Mouse (Mus musculus) neural tube, embryonic 13.5 days (tissue): Measurements from ENCODE around the gene Sub1. TPM values are rescaled to one million over a fixed set of nuclear protein-coding genes. Genes with fewer than 3 reads are reported as not detected.

Source experiments
- ATAC-seq: fragments of 200-750 bp; cut with Nextera tagmentation; 2 replicates; pipeline ENCODE4 v1.8.0; 2017; ENCODE audit warnings: low read depth, mild to moderate bottlenecking, moderate TSS enrichment, moderate library complexity
- H3K27ac ChIP-seq: fragments of 300-500 bp; sonication (generic); replicated peaks from 2 replicates; pipeline ENCODE4 v1.5.1; 2015; ENCODE audit warnings: moderate library complexity, mild to moderate bottlenecking, inconsistent platforms
- H3K27me3 ChIP-seq: fragments of 300-500 bp; sonication (generic); 2 replicates; pipeline ENCODE4 v1.6.1; 2015; ENCODE audit warnings: mild to moderate bottlenecking, inconsistent platforms
- H3K36me3 ChIP-seq: fragments of 300-500 bp; sonication (generic); 2 replicates; pipeline ENCODE4 v1.6.1; 2015; ENCODE audit warnings: mild to moderate bottlenecking, inconsistent platforms
- H3K4me1 ChIP-seq: fragments of 300-500 bp; sonication (generic); replicated peaks from 2 replicates; pipeline ENCODE4 v1.6.1; 2015; ENCODE audit warnings: inconsistent platforms
- H3K4me2 ChIP-seq: fragments of 300-500 bp; sonication (generic); 2 replicates; pipeline ENCODE4 v1.6.1; 2015; ENCODE audit warnings: inconsistent platforms, mild to moderate bottlenecking, moderate library complexity
- H3K4me3 ChIP-seq: fragments of 300-500 bp; sonication (generic); 2 replicates; pipeline ENCODE4 v1.5.1; 2015; ENCODE audit warnings: mild to moderate bottlenecking, inconsistent platforms
- H3K9ac ChIP-seq: fragments of 300-500 bp; sonication (generic); 2 replicates; pipeline ENCODE4 v1.6.1; 2015; ENCODE audit warnings: moderate library complexity, mild to moderate bottlenecking, inconsistent platforms
- H3K9me3 ChIP-seq: fragments of 300-500 bp; sonication (generic); 2 replicates; pipeline ENCODE4 v1.6.1; 2016; ENCODE audit warnings: inconsistent platforms
- WGBS: fragments of 180-500 bp; shearing (Covaris S2); methylation state at CpG from one replicate; pipeline ENCODE4 v1.1.7; 2015; 5-methylcytosine and 5-hydroxymethylcytosine counted together
- polyA plus RNA-seq: library from polyadenylated mRNA; unstranded; fragments of >200 nt; fragmentation: Nextera tagmentation; extraction: Ambion mirVana; gene quantifications from 2 replicates; pipeline ENCODE4 v1.2.1, GENCODE M21; 2015

The Sub1 gene
- polyA plus RNA-seq, 1 experiment from 2014 or later, result 666 TPM

DNA sequence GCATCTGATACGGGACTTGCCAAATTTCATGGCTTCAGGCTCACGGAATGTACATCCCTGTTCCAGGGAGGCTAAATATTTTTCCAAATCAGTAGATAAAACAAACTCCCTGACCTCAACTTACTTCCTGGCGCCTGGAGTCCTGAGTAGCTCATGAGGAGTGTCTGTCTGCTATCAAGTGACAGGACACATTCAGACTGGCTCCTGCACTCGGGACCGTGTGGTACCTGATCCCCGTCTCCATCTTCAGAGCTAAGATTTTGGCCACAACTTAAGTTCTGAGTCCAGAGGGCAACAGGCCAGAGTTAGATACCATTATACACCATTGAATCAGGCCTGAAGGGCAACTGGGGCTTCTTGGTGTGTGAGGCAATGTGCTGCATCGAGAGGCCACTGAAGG lies 40.7 kb downstream of the Sub1 start:
- no peaks in the 10 kb centered on the region for H3K4me1 ChIP-seq
- no peak for ATAC-seq
- H3K4me3 ChIP-seq, result no peak overlapping the region
- H3K27ac ChIP-seq, result no peak overlapping the region
- H3K9me3 ChIP-seq, result no peaks in the 10 kb centered on the region
- H3K27me3 ChIP-seq, result no peaks in the 10 kb centered on the region
- H3K4me2 ChIP-seq, result no peak overlapping the region
- 88% methylated on average over 7 of the region's 7 CpGs for WGBS
- H3K9ac ChIP-seq, result no peak overlapping the region
- no peaks in the 10 kb centered on the region for H3K36me3 ChIP-seq

DNA sequence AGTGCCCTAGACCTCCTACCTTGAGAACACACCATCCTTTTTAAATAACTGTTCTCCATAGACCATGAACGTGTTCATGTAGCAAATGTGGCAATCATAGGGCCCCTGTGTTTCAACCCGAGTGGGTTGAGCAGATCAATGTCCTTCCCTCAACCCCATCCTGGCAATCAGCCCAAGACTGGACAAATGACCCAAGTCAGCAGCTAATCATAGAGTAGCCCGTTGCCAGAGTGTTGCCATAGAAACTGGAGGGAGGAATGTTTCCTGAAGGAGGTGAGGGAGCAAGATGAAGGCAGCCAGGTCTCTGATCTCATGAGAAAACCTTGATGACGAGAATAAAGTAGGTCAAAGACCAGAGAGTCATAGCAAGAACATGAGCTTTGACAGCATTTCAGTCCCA lies 42.6 kb downstream of the Sub1 start:
- whole genome bisulfite sequencing, result 62% methylated on average over 4 of the region's 4 CpGs

DNA sequence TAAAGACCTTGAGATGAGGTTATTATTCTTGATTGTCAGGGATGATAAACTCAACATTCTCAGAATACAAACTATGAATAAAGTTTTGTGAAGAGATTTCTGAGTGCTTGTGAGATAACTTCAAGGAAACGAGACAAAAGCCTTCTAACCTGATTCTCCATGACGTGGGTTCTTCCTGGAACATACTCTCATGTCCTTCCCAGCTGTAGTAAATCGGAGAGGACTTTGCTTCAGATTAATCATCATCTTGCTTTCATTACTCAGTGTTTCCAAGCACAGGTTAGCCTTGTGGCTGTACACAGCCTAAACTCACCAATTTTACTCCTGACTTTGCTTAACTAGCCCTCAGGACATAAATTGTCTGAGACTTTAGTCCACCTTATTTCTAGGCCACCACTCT lies 44.6 kb downstream of the Sub1 start:
- no peaks in the 10 kb centered on the region for H3K4me1 ChIP-seq
- no peak overlapping the region for H3K9ac ChIP-seq
- no peaks in the 10 kb centered on the region for H3K9me3 ChIP-seq
- ATAC-seq, result no peak
- no peak overlapping the region for H3K4me3 ChIP-seq
- 91% methylated on average over 3 of the region's 3 CpGs for WGBS
- H3K4me2 ChIP-seq, result no peak overlapping the region
- H3K27me3 ChIP-seq, result no peaks in the 10 kb centered on the region
- H3K36me3 ChIP-seq, result no peaks in the 10 kb centered on the region
- H3K27ac ChIP-seq, result no peak overlapping the region

More for the DNA sequence above, 42.6 kb downstream of the Sub1 start:
- H3K4me2 ChIP-seq, result no peak overlapping the region
- no peak overlapping the region for H3K27ac ChIP-seq
- H3K4me1 ChIP-seq, result no peaks in the 10 kb centered on the region
- no peaks in the 10 kb centered on the region for H3K9me3 ChIP-seq
- no peaks in the 10 kb centered on the region for H3K36me3 ChIP-seq
- H3K27me3 ChIP-seq, result no peaks in the 10 kb centered on the region
- no peak overlapping the region for H3K9ac ChIP-seq
- no peak overlapping the region for H3K4me3 ChIP-seq
- no peak for ATAC-seq

DNA sequence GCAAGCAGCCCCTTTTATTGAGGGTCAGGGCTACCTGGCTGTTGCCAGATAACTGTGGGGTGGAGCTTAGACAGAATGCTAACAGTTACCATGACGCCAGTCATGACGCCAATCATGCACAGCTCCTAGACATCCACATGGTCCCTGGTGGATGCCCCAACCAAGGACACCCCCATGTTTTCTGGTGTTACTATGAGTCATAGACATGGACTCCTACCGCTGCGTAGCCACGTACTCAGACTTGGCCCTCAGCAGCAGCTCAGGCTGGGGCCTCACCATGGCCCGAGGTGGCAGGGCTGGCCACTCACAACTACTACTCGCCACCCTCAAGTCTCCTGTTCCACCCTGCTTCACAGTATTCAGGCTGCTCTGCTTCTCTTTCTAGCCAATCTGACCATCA lies 45.6 kb downstream of the Sub1 start:
- no peaks in the 10 kb centered on the region for H3K4me1 ChIP-seq
- H3K27me3 ChIP-seq, result no peaks in the 10 kb centered on the region
- no peaks in the 10 kb centered on the region for H3K9me3 ChIP-seq
- 94% methylated on average over 7 of the region's 7 CpGs for WGBS
- ATAC-seq, result no peak
- H3K27ac ChIP-seq, result no peak overlapping the region
- no peak overlapping the region for H3K4me2 ChIP-seq
- H3K4me3 ChIP-seq, result no peak overlapping the region
- no peak overlapping the region for H3K9ac ChIP-seq
- H3K36me3 ChIP-seq, result no peaks in the 10 kb centered on the region

DNA sequence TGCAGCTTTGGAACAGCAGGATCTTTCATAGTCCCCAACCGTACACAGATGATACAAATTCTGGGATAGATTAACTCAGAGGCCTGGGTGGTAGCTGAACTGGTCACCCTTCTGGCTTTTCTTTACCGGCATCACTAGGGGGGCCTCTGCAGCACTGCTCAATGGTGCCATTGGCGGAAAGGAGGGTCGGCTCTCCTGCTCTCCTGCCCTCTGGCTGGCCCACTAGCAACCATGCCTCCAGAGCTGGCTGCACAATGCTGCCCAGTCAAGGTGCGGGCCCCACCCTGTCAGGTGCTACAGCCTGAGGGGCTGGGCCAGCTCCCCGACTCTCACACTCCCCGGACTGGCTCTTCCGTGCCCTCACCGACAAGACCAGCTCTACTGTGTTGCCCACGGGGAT lies 46.6 kb downstream of the Sub1 start:
- Histone ChIP-seq H3K36me3 (no peaks in the 10 kb centered on the region), H3K27me3 (no peaks in the 10 kb centered on the region), H3K4me3 (no peak overlapping the region), H3K27ac (no peak overlapping the region), H3K9me3 (no peaks in the 10 kb centered on the region), H3K4me1 (no peaks in the 10 kb centered on the region), H3K4me2 (no peak overlapping the region), H3K9ac (no peak overlapping the region)
- ATAC-seq, result no peak
- 88% methylated on average over 10 of the region's 10 CpGs for WGBS

DNA sequence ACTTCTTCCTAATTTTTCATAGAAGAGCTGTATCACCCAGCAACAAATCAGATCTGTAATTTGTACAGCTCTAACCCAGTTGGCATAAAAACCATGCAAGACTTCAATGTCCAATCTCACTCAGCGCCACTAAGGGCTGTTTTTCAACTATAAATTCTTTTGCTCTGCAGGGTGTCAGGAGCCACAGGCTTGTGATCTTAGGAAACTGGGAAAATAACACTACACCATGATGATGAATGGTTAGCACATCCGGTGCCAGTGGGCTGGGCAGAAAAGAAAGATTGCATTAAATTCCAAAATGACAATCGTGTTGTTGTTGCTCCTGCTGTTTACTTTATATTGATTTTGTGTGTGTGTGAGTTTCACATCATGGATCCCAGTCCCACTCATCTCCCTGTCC lies 47.3 kb downstream of the Sub1 start:
- 82% methylated on average over 3 of the region's 3 CpGs for WGBS
- Histone ChIP-seq H3K9ac (no peak overlapping the region), H3K27ac (no peak overlapping the region), H3K36me3 (no peaks in the 10 kb centered on the region), H3K9me3 (no peaks in the 10 kb centered on the region), H3K4me1 (no peaks in the 10 kb centered on the region), H3K27me3 (no peaks in the 10 kb centered on the region), H3K4me3 (no peak overlapping the region), H3K4me2 (no peak overlapping the region)
- ATAC-seq, result no peak

DNA sequence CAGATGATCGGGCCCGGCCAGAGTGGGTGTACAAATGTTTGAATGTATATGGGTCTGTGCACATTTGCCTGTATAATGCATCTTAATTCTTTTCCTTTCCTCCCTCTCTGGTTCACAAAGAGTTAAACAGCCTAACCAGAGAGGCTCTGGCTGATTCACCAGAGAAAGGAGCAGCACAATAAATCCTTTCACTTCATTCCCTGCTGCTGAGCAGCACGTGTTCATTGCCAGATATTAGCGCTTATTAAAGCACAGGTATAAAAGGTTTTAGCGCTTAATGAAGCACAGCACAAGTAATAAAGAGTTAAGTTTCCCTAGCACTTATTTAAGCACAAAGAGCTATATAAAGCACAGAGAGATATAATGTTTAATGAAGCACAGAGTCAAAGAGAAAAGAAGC lies 55.9 kb downstream of the Sub1 start:
- Histone ChIP-seq H3K9ac (no peak overlapping the region), H3K27me3 (no peaks in the 10 kb centered on the region), H3K4me2 (no peak overlapping the region), H3K4me1 (peaks cover 8% of the 10 kb centered on the region; the same call in 1 of the 2 replicates), H3K36me3 (no peaks in the 10 kb centered on the region), H3K27ac (no peak overlapping the region), H3K9me3 (no peaks in the 10 kb centered on the region), H3K4me3 (no peak overlapping the region)
- 33% methylated on average over 5 of the region's 5 CpGs for whole genome bisulfite sequencing
- no peak; the same call in 1 of the 2 replicates for ATAC-seq

Other genes starting within 250 kb of the Sub1 start
- 4.7 TPM in 2 replicates for gene Npr3, start 89.7 kb downstream of the Sub1 start, polyA plus RNA-seq
- gene Zfr, start 120.8 kb upstream of the Sub1 start, polyA plus RNA-seq, result 129 and 138 TPM in 2 replicates
- 8.0 and 9.1 TPM in 2 replicates for gene Mtmr12, start 208.0 kb upstream of the Sub1 start, polyA plus RNA-seq